Mouse (Mus musculus): ENCODE results near the gene Tespa1.
"Not testable (repeated sequence)": the region's sequence is repeated elsewhere in the genome, so short reads cannot be mapped to it uniquely, and the experiment has no call there.

Gene Tespa1

GRCm38 (mm10) chr10:130363438-130364164 is 40.9 kb downstream of the Tespa1 start:
- DNase-seq (ENCODE audit: low read depth, low spot score), result peak; percentile 33

GRCm38 (mm10) chr10:130364766-130365165 is 42.1 kb downstream of the Tespa1 start:
- no peak for DNase-seq (ENCODE audit: low read depth, low spot score)

GRCm38 (mm10) chr10:130368384-130368783 is 45.7 kb downstream of the Tespa1 start:
- DNase-seq (ENCODE audit: low read depth, low spot score), result no peak

DNA sequence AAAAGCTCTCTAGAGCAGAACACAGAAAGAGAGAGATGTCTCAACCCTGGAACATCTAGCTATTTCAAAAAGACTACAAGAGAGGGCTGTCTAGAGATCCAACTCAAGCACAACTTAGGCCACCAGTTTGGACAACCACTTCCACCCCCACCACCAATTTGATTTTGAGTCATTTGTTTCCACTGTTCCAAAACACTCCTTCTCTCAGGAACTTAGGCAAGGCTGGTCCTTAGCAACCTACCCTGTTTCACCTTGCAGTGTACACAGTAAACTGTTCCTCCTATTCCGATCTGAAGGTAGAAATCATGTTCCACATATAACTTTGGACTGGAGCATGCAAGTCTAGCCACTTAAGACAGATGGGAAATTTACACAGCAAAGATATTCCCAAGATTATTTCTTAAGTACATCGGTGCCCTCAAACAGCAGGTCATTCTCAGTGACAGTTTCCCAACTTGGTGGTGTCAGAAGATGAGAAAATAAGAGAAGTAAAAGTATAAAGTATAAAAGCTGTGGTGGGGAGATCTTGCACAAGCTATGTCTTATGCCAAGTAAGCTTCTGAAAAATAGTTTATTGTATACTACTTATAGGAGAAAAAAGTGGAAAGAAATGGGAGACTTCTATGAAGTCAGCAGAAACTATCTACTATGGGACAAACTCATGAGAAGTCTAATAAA is 47.5 kb downstream of the Tespa1 start:
- DNase-seq (ENCODE audit: low read depth, low spot score), result no peak

DNA sequence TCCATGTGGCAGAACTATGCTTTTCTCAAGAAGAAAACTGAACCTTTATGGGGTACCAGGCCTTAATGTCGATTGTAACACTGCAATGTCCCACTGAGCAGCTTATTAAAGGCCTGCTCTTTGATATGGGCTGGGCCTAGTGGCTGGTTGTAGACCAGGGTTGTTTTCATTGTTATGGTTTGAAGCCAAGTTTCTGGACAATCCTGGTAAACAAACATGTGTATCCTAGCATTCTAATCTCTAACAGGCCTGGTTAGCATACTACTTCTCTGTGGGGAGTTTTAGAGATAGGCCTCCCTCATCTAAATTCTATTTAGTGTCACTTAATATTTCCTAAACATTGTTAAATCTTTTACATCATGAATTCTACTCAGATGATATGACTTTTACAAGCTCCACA is 49.0 kb downstream of the Tespa1 start:
- no peak for DNase-seq (ENCODE audit: low read depth, low spot score)

- DNase-seq (ENCODE audit: low read depth, low spot score), result no peak
These were observed 50.0 kb downstream of the Tespa1 start for GRCm38 (mm10) chr10:130372491-130373173.

DNA sequence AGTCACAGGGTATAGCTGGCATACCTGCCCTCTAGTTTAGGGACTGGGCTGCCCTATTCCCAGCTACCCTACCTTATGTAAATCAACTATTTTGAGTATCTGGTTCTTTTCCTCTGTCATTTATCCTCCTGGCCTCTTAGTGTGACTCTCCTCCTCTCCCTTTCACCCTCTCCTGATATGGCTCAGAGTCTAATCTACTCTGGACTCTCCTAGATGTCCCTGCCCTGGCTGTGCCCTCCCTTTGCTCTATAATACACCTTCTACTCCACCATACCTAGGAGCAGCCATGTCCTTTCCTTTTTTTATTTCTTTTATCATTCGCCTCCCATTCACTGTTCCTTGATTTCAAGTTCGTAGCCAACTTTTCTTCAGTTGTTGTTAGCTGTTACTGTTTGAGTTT is 52.5 kb downstream of the Tespa1 start:
- DNase-seq (ENCODE audit: low read depth, low spot score), result no peak

- DNase-seq (ENCODE audit: low read depth, low spot score), result no peak
These were observed 71.6 kb downstream of the Tespa1 start, which contains the start of gene Vmn2r84 for GRCm38 (mm10) chr10:130394232-130394631. Vmn2r84 (minus strand) TSS chr10:130394332.

DNA sequence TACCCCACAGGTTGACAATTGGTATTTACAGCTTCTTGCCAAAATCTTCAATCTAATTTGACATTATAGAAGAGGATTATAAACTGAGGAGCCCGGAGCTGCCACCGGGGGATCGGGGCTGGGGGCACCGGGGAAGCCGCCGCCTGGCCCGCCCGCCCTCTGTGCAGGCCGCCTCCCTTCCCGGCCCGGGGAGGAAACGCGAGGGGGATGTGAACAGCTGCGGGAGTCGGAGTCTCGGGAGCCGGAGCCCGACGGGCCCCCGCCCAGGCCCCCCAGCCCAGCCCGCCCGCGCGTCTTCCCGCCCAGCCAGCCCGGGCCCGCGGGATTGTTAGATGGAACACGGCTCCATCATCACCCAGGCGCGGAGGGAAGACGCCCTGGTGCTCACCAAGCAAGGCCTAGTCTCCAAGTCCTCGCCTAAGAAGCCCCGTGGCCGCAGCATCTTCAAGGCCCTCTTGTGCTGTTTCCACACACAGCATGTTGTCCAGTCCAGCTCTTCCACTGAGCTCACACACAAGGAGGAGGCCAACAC is 89.6 kb downstream of the Tespa1 start:
- not testable (repeated sequence) for DNase-seq (ENCODE audit: low read depth, low spot score)

All from ZHBTc4 (cell line).